Mouse (Mus musculus): ENCODE measurements at regions not wholly inside any gene's neighbourhood (a gene's known extent, or its start where the extent isn't known, plus 50 kb on each side); places are given as distances from the start of the nearest gene placed in this dataset.

DNA sequence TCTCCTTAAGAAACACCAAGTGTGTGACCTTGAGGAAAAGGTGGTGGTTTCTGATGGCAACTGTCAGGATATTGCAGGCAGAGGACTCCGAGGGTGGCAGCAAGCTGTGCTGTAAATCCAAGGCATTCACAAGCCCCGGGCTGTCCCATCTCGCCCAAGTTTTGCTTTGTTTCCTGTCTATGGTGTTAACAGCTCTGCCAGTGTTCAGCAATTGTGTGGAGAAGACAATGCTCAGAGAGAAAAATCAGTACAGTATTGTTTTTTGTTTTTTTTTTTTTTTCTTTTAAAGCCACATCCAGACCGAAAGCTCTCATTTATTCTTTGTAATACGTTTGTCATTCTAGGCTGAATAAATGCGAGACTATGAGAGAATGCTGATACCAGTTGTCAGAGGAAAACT is 846.5 kb downstream of the Slc4a3 start:
- no peak for DNase-seq

DNA sequence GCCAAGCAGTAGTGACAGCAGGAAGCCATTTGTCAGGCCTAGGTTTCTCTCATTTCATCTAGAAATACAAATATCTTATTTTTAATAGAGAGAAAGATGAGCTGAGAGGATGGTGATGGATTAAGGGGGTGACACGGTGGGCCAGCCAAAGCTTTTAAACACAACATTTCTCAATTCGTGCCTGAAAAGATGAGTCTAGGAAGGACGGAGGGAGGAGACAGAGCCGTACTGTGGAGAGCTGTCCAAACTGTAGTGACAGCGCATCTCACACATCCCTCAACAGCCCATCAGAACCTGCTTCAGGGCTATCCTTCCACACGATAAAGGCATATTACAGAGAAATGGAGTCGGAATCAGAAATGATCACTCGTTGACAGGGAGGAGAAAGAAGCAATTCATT is 848.0 kb downstream of the Slc4a3 start:
- peak in 1 of 2 experiments; percentile 19 for DNase-seq

DNA sequence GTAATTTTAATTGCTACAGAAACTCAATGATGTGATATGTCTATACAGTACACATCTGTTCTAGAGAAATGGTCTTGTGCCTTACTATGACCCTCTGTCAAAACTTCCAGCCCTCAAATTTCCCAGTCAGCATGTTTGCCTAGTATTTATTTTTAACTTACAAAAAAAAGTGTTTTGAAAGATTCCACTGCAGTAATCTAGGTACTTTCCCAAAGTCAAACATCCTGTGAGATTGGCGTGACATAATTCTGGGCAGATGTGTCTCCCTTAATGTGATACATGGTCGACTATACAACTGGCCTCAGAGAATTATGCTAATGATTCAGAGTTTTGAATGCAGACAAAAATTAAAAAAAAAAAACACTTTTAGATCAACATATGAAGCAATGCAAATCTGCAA is 856.8 kb downstream of the Slc4a3 start:
- DNase-seq: no peak

DNA sequence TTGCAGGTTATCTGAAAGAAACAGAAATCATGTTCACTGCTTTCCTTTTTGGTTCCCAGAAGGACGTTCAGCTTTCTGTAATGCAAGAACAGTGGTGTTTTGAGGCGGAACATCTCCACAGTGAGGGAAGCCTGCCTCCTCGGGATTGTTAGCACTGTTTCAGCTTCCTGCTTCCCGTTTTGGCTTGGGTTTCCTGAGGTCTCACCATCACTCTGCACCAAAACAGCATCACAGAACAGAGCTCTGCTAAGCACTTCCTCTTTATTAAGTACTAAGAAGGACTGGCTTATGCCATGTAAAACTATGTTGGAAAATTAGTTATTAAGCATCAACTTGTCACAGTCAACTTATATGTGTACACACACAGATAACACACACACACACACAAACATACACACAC is 857.9 kb downstream of the Slc4a3 start:
- DNase-seq: no peak

DNA sequence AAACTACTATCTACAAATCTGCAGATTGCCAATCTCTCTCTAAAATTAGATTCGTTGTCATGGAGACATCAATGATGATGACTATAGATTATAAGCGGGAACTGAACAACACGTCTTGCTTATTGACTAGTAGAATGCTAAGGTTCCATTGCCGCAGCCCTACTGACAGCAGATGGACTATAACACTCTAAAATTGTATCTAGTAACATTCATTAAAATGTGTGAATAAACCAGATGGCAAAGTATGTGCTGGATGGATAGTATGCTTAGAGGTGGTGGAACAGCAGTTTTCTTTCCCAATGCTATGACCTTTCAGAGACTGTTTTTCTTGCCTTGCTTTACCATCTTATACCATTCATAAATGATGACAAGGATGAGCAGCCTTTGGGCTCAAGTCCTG is 864.7 kb downstream of the Slc4a3 start:
- DNase-seq: no peak

DNA sequence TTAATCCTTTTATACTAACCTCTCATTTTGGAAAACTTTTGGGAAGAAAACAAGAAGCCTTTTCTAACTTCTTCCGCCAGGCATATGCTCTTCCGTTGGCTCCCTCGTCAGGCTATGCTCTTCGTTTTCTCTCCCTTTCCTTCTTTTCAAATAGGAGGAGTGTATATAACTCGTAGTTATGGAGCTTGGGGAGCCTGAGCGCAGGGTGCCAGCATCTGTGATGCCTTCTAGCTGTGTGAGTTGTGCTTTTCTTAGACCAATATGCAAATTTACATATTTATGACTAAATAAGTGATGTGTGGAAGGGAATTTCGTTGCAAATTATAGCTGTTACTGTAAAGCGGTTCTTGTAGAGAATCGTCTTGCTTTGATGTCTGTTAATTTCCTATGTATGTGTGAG is 874.5 kb downstream of the Slc4a3 start:
- no peak for DNase-seq

DNA sequence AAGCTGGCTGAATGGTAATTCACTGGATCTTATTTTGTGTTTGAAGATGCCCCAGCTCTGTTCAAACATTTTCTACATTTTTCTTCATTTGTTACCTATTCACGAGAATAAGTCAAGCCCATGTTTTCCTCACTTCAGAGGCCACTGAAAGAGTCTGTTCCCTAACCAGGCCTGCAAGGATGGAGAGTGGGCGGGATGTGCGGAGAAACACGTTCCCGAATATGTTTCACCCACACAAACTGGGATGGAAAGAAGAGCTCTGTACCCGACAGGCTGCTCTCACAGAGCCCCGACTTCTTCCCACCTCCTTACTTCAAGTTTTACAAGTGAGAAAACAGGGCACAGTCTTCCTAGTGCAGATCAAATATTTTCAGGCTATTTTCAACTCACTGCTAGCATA is 881.4 kb downstream of the Slc4a3 start:
- DNase-seq: no peak

DNA sequence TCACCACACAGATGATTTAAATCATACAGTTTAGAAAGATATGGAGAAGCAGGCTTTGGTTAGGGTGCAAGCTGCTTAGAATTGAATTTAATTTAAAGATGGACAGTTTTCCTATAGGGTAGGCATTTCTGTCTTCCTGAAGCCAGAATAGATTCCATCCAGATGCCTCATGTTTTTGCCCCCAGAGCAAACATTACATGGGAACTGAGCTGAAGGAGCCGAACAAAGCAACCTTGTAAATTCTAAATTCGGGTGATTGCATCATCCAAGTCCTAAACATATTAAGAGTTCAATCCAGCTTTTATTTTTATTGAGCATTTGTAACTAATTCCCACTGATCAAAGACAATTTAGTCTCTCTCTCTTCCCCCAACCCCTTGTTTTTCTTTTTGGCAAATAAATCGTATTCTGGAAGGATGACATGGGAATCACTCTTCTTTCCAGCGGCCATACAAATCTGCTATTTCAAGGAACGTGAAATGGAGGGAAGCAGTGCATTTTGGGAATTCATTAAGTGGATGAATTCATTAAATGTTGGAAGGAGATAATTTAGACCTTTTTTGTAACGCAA is 884.1 kb downstream of the Slc4a3 start:
- DNase-seq: no peak

DNA sequence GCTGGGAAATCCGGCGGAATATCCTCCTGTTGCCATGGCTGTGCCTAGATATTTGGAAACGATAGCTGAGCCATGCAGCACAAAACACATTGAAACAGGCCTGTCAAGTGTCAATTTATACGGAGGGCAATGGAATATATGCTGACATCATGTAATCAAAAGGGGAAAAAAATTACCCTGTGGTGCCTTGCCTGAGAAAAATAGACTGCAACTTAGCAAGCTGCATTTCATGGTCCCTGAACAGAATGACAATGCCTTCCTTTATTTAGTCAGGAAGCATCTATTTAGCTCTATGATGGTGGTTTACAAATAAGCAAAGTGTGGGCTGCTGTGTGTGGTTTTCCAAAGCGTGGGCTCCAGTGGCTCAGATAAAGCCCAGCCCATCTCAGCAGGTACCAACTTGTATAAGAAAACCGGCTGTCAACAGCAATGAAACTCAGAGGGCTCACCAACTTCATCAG is 887.4 kb downstream of the Slc4a3 start:
- no peak for DNase-seq

DNA sequence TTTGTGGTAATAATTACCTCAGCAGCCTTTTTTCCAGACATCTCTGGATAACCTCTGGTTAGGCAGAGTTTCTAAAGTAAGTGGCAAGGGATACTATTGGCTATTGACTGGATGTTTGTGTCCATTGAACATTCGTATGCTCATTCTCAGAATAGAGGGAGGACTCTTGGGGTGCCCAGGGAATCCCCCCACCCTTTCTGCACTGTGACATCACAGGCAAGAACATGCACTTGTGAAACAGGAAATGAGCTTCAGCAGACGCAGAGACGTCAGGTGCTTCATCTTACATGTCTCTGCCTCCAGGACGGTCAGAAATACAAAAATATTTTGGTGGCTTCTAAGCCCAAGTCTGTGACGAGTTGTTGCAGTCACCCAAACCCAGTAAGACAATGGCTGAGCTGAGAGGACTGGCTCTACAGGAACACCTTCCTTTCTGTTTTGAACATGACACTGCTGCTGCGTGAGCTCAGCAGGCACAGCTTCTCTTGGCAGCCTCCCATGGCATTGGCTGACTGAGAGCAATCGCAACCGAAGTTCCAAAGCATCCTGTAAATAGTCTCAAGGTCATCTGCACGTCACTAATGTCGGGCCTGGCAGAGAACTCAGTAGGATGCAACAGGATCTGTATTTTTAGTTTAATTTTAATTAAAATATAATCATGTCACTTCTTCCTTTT is 904.6 kb downstream of the Slc4a3 start:
- peak; percentile 75 to 79 for DNase-seq

DNA sequence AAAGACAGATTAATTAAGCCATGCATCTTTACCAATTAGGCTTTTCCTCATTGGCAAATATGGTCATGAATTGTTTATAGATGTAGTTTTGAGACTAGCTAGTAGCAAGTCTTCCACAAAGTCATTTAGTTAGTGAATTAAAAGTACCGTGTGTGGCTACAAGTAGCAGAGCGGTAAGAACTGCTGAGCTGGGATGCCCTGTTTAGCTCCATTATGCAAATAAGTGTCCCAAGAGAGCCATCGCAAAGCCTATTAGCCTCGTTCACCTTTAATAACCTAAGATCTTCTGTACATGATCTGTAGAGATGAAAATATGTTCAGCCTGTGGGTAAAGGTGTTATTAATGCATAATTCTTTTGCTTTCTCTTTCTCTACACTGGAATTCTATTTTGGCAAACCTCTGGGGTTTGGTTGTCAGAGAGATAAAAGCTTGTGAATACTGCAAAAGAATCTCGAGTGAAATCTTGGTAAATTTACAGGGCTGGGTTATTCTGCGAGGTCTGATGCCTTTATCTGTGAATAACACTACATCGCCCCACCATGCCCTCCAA is 907.2 kb downstream of the Slc4a3 start:
- DNase-seq: no peak

DNA sequence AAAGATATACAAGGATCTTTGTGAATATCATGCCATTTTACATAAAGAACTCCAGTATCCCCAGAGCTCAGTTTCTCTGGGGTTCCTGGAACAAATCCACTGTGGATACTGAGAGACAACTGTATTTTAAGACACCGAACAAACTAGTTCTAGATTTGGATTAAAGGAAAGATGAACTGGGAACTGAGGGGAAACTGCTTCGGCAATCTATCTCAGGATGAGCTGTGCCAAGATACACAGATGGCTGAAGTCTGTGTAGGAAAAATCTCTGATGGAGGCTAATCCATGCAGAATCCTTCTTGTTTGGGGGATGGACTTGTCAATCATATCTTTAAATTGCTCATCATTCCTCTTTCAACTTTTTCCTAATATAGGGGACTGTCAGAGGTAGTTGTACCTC is 920.5 kb downstream of the Slc4a3 start:
- peak; percentile 19 to 65 for DNase-seq

DNA sequence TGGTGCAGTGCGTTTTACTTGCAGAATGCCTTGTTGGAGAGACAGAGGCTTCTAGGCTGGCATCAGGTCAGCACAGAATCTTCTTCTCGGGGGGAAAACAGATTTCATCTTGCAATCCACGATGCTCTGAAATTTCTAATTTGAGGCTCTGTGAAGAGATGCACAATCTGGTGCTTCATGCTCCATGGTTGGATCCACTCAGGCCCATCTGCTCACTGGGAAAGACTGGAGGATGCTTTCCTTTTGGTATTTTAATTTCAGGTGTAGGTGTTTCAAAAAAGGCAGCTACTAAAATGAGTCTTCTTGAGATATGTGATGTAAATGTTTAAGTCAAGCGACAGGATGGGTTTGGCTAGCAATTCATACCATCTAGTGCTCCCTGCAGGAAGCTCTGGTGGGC is 938.1 kb downstream of the Slc4a3 start:
- DNase-seq: peak; percentile 31 to 51

DNA sequence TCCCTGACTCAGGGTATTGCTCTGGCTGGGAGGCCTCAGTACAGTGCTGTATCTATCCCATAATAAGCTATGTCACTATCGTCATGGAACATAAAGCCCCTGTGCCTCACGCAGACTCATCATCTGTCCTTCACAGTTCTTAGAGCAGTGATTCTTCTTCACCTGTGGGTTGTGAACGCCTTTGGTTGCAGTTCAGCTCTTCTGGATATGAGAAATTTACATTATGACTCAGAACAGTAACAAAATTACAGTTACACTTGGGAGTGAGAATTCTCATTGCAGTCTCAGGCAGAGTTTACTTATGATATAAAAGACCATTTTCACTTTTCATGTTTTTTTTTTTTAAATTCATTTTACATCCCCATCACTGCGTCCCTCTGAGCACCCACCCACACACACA is 941.4 kb downstream of the Slc4a3 start:
- DNase-seq: no peak

DNA sequence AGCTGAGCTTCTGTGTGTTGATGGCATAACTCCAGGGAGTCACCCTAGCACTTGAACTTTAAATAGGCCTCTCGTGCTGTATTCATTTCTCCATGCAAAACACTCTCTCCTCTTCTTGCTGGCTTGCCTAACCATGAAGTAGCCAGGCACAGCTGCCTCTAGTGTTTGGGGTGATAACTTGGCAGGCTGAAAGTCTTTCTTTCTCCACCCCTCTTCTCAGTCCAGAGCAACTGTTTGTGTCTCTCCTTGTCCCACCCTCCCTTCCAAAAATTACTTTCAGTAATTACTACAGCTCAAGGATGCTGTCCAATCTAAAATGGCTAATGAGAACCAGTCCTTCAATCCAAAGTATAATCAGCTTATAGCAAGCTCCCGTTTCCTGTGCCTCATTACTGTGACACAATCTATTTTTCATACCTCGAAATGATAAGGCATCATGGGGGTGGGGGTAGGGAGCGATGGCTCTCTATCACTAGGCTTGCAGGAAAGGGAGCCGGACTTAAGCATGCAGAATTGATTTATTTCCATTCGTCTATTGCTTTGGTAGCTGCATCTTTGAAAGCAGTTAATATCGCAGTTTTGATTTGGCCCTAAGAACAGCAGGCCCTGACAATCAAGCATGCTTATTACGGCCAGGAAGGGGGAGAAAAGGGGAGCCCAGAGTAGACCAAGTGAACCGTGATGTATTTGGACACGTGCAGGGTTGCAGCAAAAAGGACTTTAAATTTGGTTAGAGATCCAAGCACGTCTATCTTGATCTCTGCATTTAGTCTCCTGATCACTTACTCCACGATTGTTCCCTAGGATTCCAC is 943.8 kb downstream of the Slc4a3 start:
- DNase-seq: no peak

DNA sequence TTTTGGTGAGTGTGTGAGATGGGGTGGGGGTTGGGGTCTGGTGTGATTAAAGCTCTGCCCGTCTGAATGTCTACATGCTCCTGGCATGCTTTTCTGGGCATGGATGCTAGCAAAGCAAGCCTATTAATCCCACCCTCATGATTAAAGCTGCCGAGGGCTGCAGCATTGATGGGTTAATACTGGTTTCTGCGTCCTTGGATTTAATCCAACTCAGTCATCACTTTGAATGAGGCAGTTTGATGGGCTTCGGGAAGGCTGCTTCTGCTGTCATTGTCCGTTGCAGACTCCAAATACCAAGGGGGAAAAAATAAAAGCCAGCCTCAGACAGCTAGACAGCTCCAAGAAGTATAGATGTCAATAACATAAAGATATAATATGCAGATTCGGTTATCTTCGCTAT is 944.7 kb downstream of the Slc4a3 start:
- peak; percentile 33 to 48 for DNase-seq

DNA sequence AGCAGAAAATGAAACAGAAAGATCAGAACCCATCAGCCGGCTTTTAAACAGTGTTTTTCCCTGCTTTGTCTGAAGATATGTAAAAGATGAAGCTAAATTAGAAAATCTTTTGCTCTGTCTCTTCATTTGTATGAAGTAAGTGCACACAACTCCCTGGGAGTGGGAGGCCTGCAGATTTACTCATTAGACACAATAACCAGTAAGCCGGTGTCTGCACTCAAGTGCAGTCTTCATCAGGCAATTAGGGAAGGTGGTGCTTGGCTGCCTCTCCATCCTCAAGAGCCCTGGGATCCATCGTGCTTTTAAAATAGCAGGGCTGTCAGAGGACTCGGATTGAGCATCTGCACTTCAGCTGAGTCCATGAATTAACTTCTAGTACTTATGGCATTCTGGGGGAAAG is 945.1 kb downstream of the Slc4a3 start:
- DNase-seq: peak in 1 of 2 experiments; percentile 34

DNA sequence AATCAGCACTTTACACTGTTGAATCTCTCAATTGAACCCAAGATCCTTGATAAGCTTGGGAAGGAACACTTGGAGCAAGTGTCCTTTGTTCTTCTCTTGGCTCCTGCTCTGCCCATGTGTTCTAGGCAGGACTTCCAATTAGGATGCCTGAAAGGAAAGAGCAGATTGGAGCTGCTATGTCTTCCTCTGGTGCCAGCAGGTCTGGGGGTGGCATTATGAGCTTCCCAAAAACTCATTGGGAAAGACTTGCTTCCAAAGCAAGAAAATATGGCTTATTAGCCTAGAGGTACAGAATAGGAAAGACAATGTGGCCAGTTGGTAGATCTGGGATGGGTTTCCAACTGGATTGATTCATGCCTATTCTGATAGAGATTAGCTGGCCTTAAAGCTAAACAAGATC is 959.1 kb downstream of the Slc4a3 start:
- DNase-seq: peak; percentile 48 to 58

DNA sequence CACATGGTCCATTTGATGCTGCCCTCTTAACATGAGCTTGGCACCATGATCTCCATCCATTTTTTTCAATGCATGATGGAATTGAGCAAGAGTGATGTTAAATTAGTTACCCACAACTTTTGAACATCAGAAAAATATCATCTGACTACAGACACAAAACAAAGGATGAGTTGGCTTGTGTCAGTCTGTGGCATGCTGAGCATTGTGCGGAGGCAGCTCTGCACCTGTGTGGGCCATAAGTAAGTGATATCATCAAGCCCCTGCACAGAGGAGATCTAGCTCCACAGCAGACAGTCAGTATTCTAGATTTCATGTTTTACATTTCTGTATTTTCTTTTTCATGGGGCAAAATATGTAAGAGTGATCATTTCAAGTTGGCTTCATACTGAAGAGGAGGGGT is 962.8 kb downstream of the Slc4a3 start:
- DNase-seq: no peak

DNA sequence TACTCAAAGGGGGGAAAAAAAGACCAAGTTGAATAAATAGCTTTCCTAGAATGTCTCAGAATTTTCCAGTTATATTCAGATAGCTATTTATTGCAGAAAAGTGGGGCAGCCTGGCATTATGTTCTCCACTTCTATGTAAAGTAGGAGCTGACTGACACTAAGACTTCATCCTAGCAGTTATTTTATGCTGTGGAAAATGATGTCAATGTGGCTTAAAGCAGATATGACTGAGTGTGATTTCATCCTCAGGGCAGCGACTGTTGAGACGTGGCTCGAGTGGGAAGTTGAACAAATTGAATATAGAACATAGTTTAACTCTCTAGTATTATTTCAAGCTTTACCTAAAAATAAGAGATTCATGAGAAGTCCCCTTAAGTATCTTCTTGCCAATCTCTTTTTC is 963.4 kb downstream of the Slc4a3 start:
- no peak for DNase-seq

DNA sequence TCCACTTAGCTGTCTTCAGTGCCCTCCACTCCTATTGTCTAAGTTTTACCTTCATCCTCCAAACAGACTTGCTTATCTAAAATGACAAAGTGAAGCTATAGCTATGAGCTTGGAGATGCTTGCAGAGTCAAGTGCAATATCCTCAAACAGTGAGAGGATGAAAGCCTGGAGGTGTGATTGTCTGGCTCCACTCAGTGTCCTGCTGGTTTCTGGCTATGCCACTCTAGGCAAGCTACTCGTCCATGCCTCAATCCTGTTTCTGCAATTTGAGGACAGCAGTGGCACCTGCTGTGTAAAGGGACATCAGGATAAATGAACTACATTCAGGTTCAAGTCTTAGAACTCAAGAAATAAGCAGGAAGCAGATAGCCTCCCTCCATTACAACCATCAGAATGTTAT is 966.1 kb downstream of the Slc4a3 start:
- DNase-seq: peak; percentile 69 to 84

DNA sequence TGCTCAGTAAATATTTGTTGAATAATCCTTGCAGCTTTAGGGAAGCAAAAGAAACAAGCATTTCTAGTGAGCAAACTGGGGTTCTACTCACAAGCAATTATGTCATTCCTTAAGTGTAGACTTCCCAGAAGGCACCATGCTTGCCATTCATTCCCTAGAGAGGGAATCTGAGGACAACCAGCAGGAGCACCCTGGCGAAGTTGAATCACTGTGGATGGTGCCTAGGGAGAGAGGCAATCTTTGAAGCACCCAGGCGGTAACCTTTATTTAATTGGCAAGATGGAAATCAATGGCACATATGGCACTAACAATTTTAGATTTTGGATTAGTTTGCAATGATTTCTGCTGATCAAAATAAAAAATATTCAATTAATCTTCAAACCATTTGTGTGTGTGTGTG is 967.4 kb downstream of the Slc4a3 start:
- no peak for DNase-seq

DNA sequence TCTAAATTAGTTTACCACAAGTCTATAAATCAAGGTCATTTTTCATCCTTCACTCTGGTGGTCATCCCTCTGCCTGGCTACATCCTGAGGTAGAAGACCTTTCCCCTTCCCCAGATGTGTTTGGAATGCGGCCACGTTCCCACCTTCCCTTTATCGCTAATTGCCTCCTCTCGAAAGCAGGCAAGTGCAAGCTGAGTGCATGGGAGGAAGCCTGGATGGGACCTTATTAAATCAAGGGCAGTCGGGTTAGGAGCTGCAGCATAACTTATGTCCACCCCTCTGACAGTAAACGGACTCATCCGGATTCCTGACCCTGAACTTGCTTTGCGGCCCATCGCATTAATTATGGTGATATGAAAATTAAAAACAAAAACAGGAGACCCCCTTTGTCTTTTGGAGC is 983.5 kb downstream of the Slc4a3 start:
- no peak for DNase-seq

DNA sequence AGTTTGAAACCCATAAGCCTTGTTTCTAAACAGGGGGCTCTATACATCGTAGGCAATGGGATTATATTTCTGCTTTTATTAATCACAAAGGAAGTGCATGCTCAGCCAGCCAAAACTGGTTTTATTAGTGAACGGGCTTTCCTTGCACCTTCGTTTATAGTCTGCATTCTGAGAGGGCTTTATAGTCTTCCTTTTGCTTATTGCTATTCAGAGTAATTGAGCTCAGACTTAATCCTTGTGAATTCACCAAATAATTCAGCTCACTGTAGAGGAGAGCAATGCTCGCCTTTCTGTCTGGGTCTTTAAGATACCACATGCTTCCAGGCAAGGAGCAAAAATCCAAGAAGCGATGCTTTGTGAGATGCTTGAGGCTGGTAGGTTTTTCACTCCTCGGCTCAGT is 984.3 kb downstream of the Slc4a3 start:
- no peak for DNase-seq
